Mouse (Mus musculus) frontal cortex, postnatal 36 days (tissue): ENCODE results near the gene 1810049J17Rik.
"Not testable (repeated sequence)": the region's sequence is repeated elsewhere in the genome, so short reads cannot be mapped to it uniquely, and the experiment has no call there.

ENCODE experiments used
- DNase-seq, 2 experiments: peaks; one replicate each; pipeline ENCODE4 v3.0.0; 2022; ENCODE audit warnings: low spot score in 2 of 2

1810049J17Rik gene

DNA sequence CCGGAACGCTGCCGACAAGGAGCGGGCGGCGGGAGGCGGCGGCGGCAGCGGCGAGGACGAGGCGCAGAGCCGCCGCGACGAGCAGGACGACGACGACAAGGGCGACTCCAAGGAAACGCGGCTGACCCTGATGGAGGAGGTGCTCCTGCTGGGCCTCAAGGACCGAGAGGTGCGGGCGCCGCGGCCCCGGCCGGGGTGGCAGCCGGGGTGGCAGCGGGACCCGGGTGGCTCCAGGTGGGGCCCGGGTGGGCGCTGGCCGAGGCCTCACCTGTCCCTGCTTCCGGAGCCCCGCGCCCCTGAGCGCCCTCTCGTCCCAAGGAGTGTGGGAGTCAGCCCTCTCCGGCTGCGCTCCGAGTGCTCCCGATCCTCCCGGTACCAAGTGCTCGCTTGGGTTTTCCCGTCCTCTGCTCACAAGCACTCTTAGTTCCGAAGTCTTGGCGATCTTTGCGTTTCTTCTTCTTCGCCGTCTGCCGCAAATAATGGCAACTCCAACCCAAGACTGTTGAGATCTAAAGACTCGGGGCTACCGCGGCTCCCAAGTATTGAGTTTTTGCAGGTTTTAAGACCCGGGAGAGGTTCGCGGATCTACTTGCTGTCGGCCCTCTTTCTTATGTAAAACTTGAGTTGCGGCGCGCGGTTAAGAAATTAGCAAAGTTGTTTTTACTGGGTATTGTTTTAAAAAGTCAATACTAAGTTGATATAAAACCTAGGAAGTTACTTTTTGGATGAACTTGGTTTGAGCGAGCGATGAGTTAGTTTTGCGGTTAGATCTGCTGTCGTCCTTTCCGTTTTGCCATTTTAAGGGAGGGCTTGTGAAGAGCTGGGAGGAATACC, at the start of gene 1810049J17Rik:
Gene 1810049J17Rik, minus strand, starts transcription at position 112 of the 834 bp plus-strand sequence.
- DNase-seq = peak; percentile 30 to 31

- DNase-seq = peak; percentile 57 to 77
Observed at GRCm38 (mm10) chr15:12371183-12371582, 49.5 kb upstream of the 1810049J17Rik start.

DNA sequence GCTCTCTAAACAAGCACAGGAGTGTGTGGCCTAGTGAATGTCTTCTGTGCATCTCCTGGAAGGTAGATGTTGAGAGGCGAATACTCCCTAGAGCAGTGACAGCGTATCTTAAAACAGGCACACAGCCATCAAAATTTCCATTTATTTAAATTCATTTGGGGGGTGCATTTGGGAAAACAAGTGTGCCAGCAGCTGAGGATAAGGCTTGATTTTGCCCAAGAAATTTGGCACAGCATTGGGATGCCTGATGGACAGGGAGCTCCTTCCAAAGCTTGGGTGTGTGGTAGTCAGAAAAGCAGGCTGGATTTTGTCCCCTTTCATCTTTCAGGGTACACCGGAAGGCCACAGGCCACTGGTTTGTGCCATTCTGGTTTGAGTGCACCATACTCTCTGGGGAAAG, 48.4 kb upstream of the 1810049J17Rik start:
- DNase-seq = no peak

- no peak for DNase-seq
Observed at GRCm38 (mm10) chr15:12368850-12369249, 47.2 kb upstream of the 1810049J17Rik start.

DNA sequence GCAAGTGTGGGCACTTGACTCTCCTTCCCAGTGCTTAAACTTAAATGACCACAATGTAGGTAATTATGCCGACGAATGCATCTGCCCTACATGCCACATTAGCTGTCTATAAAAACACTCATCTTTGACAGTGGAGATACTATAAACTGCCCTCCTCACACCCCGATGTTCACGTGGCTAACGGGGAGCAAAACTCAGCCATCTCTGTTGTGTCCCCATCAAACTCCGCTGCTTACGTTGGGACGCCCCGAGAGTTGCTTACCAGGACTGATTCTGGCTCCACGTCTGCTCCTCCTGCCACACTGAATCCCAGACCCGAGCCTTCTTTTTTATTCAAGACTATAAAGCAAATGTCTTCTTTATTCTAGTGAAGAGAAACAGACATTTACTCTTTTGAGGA, 46.7 kb upstream of the 1810049J17Rik start:
- DNase-seq = no peak

DNA sequence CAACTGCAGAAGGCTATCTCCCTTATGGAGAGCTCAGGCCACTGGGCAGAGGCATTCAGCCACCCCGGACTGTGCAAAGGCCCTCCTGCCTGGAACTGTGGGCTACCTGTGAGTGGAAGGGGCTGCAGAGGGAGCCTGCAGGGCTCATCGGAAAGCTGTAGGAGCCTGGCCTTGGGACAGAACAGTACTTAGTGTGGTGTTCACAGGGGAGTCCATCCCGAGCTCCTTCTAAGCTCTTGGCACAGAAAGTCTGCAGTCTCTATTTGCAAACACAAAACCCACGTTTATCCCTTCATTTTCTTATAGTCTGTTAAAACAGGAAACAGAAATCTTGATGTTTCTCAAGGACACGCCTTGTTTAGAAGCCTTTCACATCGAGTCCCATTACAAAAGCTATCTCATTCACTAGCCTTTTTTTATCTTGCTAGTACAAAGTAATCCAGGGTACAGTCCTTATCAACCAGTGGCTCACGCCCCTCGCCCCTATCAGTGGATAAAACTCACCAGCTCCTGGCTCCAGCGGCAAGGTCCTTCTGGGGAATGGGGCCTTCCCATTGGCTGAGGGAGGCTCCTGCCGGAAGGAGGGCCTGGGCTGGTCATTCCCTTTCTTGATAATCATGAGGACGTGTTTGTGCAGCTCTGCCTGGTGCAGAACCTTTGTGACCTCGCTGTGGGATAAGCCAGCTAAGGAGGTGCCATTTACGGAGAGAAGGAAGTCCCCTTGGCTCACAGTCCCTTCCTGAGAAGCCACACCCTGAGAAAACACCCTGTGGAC, 45.8 kb upstream of the 1810049J17Rik start:
- DNase-seq = no peak

- DNase-seq = not testable (repeated sequence)
Observed at GRCm38 (mm10) chr15:12366580-12367305, 45.0 kb upstream of the 1810049J17Rik start.

DNA sequence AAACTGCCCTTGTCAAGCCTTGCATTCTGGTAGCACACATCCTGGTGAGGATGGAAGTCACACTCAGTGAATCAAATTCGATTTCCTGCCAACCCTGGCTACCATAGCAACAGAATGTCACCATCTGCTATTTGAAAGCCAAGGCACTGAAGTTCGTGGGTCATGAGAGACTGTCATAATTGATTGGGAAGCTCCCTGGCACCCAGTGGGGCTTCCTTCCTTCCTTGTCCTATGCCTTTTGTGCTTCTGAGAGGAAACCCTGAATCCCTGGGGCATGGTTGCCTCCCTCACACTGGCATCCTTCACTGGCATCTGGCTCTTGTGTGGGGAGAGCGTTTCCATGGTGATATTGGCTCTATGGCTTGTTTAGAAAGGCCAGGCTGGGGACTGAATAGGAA, 44.4 kb upstream of the 1810049J17Rik start:
- DNase-seq = peak; percentile 63 to 68

GRCm38 (mm10) chr15:12365416-12366071, 43.8 kb upstream of the 1810049J17Rik start:
- DNase-seq = no peak

- DNase-seq = no peak
Observed at GRCm38 (mm10) chr15:12364096-12364495, 42.4 kb upstream of the 1810049J17Rik start.

DNA sequence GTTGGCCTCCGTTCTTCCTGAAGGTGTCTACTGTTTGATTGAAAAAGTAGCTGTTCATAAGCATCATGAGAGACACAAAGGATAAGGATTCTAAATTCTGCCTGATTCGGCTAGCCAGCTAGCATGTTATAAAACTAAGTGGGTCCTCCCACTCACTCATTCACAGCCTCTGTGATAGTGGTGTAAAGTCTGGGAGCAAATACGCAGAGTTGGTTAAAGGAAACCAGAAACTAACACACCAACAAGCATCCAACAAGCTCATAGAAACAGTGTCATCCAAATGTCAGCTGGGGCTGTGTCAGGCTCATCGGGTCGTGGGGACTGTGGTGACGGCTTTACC, 41.0 kb upstream of the 1810049J17Rik start:
- DNase-seq = peak; percentile 42 to 60

DNA sequence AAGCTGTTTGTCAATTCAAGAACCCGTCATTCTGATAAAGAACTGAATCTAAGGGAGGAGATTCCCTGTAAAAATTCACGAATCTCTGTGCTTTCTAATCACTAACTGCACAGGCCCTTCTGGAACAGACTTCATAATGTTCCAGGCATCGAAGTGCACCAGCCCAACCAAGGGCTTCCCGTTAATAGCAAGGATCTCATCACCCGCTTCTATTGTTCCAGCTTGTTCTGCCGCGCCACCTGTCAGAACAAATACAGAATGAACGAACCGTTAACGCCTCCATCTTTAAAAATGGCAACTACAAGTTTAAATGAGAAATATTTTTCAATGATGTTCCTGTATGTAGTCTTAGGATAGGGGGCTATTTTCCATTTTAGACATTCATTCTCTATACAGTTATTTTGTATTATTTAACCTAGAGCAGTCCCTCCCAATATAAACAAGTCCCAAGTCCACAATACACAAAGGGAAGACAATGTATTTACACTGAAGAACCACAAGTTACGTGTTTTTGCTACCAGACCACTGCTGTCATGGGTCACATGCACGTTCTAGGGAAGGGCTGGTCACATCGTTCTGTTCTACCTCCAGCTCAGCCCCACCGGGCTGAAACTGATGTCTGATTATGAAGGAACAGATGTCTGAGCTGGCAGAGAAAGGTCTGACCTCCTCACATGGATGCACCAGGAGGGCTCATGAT, 40.5 kb upstream of the 1810049J17Rik start:
- no peak for DNase-seq

DNA sequence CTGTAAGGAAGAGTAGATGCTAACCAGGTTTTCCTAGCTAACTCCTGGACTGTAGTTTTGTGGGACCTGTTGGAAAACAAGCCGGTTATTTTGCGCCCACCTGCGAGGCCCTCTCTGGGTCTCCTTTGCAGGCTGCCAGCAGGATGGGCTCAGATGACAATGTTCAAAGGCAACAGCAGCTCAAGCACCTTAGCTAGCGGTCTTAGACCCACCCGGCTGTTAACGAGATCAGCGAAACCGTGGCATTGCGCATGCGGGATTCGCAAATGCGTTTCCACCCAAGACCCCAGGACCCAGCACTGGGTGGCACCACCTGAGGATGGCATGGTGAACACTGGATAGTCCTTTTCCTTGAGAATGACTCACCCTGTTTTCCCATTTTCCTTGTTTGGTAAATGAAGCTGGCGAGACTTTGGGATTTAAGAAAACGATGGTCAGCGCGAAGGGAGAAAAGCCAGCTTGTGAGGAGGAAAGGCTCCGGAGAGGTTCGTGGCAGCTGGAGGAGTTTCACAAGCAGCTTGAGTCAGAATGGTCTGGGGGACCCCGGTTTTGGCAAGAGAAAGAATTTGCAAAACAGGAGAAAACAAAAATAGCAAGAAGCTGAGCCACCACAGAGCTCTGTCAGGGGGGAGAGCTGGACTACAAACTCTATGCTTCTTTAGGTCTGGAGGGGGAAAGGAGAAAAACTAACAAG, 39.0 kb upstream of the 1810049J17Rik start:
- DNase-seq = no peak

- DNase-seq = no peak
Observed at GRCm38 (mm10) chr15:12358384-12358783, 36.7 kb upstream of the 1810049J17Rik start.

DNA sequence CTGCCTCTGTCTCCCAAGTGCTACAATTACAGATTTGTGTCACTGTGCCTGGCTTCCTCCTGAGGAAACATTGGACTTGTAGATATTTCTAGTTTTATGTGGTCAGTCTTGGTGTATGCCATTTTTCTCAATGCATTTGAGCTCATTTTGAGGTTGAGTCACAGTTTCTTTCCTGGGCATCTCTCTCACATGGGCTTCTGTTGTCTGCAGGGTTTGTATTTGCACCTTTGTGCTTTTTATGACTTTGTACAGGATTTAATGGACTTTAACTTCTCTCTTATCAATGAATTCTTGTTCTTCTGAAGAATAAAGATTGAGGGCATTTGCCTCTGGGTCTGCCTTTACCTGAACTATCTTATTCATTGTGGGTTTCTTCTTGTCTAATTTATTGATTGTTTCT, 35.8 kb upstream of the 1810049J17Rik start:
- no peak for DNase-seq

GRCm38 (mm10) chr15:12355907-12356306, 34.2 kb upstream of the 1810049J17Rik start:
- DNase-seq = no peak

- DNase-seq = no peak
Observed at GRCm38 (mm10) chr15:12355261-12355660, 33.6 kb upstream of the 1810049J17Rik start.

DNA sequence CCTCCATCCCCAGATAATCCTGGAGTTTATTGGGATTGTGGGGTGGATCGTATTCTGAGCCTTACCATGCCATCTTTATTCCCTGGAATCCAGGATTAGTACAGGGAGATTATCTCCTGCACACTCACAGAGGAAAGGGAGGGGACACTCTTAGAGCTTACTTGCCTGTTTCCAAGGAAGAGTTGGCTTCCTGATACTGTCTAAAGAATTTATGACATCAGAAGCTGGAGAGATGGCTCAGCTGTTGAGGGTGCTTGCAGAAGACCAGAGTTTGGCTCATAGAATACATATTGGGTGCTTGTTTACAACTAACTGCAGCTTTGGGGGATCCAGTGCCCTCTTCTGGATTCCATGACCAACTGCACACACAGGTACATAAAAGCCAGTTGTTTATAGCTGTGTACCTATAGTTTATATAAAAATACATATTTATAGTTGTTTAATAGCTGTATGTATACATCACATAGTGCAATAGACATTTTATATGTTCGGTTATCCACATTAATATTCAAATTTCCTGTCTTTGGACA, 32.6 kb upstream of the 1810049J17Rik start:
- no peak for DNase-seq

DNA sequence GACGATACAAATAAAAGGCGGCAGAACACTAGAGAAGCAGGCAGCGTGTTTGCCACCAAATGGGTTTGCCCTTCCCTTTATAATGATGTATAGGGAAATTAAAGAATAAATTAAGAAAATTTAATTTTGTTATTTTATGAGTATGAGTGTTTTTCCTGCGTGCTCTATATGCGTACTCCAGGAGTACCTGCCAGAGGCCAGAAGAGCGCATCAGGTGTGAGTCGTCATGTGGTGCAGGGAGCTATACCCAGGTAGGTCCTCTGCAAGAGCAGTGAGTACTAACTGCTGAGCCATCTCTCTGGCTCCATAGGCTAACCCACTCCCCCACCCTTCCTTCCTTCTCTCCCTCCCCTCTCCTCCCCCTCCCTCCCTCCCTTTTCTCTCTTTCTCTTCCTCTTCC, 29.8 kb upstream of the 1810049J17Rik start:
- DNase-seq = no peak

GRCm38 (mm10) chr15:12349840-12350239, 28.1 kb upstream of the 1810049J17Rik start:
- no peak for DNase-seq
